Mouse (Mus musculus): ENCODE results near the gene Scaf11.
"Not testable (repeated sequence)": the region's sequence is repeated elsewhere in the genome, so short reads cannot be mapped to it uniquely, and the experiment has no call there.

The Scaf11 gene

DNA sequence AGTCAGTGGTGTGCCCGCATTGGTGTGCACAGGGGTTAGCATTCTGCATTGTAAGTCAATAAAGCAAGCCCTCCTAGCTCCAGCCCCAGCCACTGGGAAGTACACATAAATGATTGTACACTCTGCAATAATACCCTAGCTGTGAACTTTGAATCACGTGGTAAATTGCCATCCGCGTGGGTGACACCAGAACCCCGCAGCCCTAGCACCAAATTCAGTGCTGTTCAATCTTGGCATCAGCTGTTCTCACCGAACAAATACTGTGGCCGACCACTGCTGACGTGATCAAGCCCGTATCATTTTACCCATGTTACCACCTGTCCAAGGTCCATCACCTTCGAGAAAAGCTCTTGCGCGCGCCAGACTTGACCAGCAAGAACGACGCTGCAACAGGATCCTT, 3.2 kb upstream of the Scaf11 start:
- no peak for DNase-seq (ENCODE audit: low read depth)

DNA sequence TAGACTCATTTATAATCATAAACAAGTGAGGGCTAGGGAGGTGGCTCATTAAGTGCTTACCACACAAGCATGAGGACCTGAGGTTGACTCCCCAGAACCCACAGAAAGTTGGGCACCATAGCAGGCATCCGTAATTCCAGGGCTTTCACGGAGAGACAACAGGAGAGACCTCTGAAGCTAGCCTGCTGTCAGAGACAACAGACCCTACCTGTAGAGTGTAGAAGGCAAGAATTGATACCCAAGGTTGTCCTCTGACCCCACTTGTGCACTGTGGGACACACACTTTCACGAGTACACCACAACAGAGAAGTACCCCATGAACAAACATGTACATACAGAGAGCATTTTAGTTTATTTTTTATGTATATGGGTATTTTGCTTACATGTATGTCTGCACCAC, 2.0 kb upstream of the Scaf11 start:
- DNase-seq (ENCODE audit: low read depth) = no peak

DNA sequence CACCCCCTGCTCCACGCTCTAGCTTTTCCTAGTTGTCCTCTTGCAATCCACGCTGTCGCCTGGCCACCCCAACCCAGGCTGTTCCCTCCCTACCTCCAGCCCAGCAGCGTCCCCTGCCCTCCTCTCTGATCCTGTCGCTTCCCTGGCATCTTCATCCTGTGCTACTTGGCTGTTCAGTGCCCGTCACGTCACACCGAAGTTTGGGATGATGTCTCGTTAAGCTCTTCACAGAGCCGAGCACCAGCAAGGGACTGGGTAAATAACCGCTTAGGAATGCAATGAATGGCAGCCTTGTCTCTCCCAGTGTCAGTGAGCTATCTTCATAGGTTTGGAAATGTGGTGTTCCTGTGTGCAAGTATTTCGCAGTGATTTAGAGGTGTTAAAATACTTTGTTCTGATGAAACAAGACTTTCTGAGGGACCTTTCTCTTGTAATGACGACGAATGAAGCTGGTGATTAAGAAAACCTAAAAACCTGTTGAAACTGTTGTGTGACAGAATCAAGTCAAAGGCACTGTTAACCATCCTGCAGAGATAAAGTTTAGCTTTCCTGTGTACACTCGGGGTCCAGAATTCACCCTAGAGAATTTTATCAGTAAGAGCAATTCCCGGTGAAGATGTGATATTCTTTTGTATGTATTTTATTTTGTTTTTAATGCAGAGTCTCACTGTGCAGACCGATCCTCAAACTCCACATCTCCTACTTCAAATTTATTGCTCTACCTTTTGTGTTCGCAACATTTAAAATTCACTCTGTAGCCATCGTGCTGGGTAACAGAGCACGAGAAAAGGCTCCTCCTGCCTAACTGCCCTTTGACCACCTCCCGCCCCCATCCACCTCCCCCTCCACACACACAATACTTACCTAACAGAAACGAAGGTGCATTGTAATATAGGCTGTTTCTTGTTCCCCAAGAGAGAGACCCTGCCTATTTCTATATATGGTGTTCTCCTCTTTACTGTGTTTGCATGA, 1.2 kb upstream of the Scaf11 start:
- no peak for DNase-seq (ENCODE audit: low read depth)

DNA sequence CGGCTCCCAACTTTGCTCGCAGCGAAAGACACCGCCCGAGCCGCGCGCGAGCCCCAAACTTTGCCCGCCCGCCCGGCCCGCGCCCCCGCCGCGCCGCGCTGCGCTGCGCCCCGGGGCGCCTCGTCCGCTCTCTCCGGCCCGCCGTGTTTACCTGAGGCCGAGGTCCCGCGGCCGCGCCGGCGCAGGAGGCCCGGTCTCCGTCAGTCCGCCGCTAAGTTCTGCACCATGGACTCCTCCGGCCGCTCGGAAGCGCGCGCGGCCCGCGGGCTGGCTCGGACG, 253 bp downstream of the Scaf11 start:
- DNase-seq (ENCODE audit: low read depth) = no peak

DNA sequence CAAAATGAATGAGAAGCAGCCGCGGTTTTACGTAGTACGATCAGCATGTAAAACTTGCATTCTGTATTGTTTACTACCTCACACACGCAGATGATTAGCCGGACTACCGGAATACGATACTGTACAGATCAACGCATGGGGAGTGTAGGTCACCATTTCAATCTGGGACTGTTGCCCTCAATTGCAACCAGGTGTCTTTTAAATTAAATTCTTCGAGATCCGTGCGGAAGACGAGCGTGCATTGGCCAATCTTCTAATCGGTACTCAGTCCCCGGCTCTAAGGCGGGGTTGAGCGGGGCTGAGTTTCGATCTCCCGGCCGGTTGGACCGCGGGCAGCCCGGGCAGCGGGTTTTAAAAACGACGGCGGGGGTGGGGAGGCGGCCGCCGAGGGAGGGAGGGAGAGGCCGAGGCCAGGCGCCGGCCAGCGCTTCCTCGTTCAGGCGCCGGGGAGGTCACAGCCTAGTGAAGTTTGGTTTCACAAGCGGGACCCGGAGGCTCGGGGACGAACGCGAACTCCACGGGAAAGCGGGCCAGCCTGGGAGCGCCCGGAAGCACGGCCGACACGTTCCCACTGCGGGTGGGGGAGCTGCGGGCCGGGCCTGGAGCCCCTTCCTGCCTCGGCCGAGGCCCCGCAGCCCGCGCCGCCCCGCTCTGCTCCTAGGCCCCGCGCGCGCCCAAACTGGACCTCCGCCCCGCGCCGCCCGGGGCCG, 747 bp downstream of the Scaf11 start:
- peak; percentile 57 for DNase-seq (ENCODE audit: low read depth)

DNA sequence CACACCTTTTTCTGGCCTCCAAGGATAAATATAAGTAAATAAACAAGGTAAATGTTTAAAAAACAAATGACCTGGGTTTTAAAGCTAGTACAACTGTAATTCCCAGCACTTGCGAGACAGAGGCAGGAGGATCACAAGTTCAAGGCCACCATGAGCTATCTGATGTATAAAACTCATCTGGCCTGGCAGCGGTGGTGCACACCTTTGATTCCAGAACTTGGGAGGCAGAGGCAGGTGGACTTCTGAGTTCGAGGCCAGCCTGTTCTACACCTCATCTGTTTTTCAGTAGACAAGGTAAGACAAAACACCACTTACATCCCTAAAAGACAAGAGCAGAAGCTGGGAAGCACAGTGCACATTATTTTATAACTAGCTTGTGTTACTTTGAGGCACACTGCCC, 2.4 kb downstream of the Scaf11 start:
- no peak for DNase-seq (ENCODE audit: low read depth)

DNA sequence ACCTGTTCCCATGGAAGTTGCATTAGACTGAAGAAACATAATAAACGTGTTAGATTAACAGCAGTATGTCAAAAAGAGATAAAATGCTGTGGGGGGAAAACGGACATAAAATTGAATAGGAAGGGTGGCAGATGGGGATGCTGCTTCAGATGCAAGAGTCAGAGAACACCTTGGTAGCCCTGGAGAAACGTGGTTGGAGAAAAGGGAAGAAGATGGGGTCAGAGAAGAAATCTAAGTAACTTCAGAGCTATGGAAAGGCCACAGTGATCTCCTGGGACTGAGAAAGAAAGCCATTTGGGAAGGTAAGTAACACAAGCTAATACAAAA, 3.3 kb downstream of the Scaf11 start:
- no peak for DNase-seq (ENCODE audit: low read depth)

DNA sequence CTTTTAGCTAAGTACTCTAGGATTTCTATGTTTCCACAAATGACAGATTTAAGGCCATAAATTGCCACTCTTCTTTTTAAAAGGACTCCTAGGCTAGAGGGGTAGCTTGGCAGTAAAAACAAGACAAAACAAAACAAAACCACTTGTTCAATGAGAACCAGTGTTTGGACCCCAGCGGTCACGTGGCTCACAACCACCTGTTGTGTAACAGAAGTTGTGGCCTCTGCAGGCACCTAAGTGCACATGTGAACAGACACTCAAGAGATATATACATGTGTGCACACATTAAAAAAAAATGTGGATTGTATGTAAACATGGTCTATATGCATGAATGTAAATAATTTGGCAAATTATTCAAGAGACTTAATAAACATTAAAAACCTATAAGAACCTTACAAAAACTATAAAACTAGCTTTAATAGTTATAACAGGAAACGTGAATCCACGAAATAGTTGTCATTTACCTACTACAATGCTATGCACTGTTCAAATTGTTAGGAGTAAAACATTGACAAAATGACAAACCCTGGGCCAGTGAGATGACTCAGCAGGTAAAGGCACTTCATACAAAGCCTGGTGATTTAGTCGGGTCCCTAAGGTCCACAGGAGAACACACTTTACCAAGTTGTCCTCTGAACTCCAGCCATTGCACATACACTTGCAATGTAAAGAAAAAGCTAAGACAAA, 3.8 kb downstream of the Scaf11 start:
- no peak for DNase-seq (ENCODE audit: low read depth)

DNA sequence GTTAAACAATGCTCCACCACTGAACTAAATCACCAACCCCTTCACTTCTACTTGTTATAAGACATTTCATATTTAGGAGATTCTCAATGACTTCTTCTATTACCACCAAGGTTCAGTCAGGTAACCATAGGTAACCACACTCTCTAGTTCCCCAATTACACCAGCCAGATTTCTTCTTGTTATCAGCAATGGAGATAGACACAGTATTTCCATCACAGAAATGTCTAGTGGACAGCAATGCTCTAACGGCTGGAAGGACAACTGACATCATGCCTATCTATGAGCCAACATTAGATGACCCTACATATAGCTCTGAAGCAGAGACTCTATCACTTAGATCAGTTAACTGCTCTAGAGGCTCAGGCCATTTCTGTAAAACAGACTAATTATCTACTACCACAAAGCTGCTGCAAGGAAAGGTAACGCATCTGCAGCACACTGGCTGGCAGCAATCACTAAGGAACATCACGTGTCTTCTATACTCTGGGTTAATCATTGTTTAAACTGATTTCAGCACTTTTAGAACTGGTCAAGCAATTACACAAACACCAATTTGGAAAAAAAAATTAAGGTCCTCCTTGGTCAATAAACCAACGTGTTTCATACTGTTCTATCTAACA, 4.9 kb downstream of the Scaf11 start:
- peak; percentile 33 for DNase-seq (ENCODE audit: low read depth)

DNA sequence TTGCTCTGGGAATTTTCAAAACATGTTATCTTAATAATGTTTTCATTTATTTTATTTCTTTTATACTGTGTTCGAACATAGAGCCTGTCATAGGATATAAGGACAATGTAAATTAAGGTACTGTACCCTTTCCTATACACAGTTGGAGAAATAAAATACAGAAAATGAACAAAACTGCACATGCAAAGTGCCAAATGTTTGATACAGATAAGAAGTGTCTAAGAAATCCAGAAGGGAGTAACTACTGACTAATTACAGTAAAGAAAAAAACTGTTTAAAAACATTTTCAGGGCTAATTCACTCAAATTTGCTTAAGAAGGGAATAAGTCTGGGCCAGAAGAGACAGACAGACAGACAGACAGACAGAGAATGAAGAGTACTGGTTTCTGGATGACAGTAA, 7.3 kb downstream of the Scaf11 start:
- DNase-seq (ENCODE audit: low read depth) = no peak

DNA sequence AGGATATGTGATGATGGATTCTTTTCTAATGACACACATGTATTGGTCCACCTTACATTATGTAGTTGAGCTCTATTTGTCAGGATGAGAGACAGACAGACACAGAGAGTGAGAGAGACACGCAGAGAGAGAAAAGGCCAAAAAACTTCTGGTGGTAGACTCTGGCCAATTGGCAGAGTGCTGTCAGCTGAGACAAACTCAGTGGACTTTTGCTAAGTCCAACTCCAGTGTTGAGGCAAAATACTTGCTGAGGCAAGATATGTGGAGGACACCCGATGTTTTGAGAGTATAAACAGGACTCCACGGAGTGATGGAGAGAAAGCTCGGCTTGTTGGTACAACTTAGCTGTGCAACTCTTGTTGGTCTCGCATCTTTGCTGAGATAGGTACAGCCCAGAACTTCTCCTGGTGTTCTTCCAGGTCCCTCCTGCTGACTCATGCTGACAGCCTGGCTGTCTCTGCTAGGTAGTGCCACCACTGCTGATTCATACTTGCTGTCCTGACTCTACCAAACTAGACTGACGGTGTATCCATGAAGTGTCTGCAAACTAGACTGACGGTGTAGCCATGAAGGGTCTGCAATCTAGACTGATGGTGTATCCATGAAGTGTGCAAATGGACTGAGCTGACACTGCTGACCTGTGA, 11.9 kb downstream of the Scaf11 start:
- DNase-seq (ENCODE audit: low read depth) = peak; percentile 53

DNA sequence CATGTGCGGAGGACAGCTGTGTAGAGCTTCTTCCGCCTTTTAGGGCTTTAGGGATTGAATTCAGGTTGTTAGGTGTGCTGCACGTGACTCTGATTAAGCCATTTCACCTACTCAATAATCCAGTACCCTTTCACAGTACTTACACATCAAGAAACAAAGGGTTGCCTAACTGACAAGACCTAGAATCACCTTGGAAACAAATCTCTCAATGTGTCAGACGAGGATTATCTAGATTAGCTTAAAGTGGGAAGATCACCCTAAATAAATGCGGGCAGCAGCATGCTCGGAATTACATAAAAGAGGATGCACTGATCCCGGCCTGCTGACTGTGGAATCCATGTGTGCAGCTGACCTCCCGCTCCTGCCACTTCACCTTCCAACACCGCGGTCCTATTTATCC, 13.9 kb downstream of the Scaf11 start:
- DNase-seq (ENCODE audit: low read depth) = no peak

DNA sequence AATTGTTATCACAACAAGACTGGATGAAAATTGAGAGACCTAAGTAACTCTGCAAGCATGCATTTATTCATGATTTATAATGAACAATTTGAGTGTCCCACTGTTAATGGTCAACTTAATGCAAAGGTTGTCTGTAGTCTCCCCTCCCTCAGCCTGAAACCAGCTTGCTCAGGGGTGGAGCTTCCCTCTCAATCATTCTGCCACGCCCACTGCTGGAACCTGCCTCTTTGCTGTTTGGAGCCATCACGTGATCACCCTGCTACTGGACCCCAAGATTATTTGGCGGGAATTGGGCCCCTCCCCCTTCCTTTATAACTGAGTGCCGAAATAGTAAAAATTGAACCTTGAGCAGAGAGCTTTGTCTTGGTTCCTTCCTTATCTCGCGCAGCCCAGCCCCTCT, 19.2 kb downstream of the Scaf11 start:
- not testable (repeated sequence) for DNase-seq (ENCODE audit: low read depth)

DNA sequence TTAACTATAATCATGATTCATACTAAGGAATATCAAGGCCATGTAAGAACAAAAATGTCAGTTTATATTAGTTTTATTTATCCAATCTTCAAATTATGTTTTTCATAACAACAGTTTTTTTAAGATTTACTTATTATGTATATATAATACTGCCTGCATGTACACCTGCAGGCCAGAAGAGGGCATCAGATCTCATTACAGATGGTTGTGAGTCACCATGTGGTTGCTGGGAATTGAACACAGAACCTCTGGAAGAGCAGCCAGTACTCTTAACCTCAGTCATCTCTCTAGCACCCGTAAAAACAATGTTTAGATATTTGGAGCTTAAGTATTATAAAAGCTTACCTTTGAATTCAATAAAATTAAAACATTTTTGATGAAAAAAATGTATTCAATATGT, 26.4 kb downstream of the Scaf11 start:
- DNase-seq (ENCODE audit: low read depth) = no peak

DNA sequence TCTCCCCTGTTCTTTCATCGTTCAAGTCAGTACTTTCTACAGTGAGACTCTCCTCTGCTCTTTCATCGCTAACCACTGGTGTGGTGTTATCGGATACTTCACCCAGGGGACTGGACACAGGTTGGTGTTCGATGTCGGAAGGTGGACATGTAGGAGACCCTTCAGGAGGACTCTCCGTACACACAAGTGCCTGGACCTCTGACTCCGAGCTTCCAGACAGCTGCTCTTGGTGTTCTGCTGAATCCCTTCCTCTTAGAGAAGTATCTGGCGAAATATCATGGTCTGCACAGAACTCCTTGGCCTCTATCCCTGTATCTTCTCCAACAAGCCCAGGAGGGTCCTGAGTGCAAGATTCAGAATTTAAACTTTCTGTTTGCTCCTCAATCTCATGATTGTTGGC, 40.7 kb downstream of the Scaf11 start:
- no peak for DNase-seq (ENCODE audit: low read depth)

DNA sequence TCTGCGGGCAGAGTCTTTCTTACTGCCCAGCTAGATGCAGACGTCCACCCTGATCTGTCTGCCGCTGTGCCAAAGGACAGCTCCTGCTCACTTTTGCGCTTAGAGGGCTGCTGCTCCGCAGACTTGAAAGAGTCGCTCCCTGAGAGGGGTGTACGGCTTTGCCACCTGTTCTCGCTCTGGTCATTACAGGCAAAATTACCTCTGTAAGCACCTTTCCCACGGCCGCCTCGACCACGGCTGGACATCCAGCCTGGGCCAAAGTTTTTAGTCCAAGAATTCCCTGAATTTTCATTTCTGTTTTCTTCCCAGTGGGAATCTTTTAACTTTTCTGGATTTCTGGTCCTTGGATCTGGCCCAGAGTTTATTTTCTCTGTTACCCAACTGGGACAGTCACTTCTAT, 42.5 kb downstream of the Scaf11 start:
- no peak for DNase-seq (ENCODE audit: low read depth)

DNA sequence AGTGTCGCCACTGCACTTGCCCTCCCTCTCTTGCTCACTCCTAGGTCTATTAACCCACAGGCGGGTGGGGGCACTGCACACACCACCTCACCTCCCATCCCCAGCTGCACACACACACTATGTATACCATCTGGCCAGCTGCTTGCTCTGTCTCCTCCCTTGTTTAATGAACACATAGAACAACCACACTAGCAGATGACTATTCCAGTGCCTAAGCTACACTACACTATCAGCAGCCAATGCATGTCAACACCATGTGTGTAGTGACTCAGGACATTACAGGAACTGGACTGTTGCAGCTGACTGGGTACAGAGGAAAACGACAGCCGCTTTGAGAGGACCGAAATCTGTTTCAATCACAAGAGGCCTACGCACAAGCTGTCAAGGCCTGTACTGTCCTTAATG, 51.9 kb downstream of the Scaf11 start:
- DNase-seq (ENCODE audit: low read depth) = peak; percentile 25

DNA sequence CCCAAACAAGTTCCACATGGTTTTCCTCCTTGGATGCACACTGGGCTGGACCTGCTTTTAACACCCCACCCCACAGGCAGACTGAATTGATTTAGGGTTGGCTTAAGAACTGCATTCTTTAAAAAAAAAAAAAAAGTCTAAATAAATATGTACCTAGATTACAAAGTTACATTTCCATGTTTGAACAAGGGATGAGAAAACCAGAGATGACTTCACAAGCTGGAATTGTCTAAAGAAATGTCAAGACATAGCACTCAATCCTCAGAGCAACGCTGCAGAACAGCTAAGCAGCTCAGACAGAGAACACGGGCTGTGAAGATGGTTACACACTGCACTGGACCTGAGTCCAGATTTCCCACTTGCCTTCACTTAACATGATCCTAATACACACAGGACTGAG, 53.5 kb downstream of the Scaf11 start:
- DNase-seq (ENCODE audit: low read depth) = no peak

DNA sequence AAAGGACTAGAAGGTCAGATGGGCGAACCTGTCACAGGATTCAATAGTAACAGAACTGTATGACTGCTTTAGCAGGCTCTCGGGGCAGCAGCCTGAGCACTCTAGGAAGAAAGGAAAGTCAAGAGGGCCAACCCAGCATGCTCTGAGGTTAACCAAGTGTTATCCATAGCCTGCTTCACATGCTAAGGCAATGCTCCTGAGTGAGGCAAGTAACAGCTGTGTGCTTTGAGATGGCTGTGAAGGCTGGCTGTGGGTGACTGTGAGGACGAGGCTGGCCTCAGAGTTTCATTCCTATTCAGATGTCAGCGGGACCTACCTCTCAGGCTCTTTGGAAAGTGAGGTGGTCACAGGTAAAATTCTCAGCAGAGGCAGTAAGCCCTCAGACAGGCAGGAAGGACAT, 54.4 kb downstream of the Scaf11 start:
- DNase-seq (ENCODE audit: low read depth) = no peak

DNA sequence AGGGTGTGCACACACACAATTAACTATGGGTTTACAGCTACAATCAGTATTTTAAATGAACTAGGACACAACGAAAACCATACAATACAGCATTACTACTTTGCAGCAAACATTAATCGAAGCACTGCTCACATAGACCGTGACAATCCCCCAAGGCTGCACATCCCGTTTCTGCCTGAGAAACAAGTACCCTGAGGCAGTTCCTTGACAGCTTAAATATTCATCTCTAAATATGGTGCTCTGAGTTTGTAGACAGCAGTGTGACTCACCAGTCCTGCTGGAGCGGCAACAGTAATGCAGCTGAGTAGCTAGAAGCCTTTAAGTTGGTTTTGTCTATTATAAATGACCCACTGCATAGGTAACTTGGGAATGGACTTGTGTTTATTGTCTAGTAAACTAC, 55.1 kb downstream of the Scaf11 start:
- DNase-seq (ENCODE audit: low read depth) = peak; percentile 34

DNA sequence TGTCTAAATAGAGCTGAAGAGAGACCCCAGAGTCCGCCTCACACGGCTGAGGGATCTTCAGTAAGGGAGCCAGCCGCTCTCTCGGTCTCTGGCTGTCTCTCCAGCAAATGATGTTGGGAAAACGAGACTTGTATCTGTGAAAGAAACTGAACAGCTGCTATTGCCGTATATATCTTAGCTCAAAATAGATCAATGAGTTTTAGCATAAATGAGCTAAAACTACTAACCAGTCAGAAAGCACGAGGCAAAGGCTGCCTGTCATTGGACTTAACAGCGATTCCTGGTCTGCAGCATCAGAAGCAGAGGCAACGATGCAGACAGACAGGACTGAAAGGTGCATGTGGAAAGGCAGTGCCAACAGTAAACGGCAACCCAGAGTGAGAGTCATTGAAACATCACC, 62.3 kb downstream of the Scaf11 start:
- no peak for DNase-seq (ENCODE audit: low read depth)

DNA sequence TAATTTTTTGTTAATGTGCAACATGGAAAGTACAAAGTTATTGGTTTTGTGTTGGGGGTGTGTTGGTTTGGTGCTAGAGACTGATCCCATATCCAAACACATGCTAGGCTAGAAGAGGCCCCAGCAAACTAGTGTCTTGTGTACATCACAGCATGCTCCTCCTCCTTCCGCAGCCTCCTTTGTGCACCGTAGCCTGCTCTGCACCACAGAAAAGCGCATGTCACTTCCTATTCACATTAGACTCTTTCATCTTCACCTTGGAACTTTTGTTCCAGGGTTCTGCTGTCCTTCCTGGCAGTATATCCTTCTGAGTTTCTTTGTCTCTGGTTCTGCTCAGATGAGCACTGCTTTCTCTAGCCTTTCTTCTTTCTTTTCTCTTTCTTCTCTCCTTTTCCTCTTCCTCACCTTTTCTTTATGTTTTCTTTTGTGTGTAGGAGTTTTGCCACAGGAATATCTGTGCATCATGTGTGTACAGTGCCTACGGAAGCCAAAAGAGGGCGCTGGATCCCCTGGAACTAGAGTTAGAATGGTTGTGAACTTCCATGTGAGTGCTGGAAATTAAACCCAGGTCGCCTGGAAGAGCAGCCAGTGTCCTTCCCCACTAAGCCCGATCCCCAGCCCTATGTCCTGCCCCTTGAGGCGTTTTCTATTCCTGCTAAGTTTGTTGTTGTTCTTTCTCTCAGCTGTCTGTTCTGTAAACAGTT, 63.9 kb downstream of the Scaf11 start:
- no peak for DNase-seq (ENCODE audit: low read depth)

Data from 416B (cell line).